Mouse (Mus musculus) heart, embryonic 13.5 days (tissue): Measurements from ENCODE around the gene Klk1b9. TPM values are rescaled to one million over a fixed set of nuclear protein-coding genes. Genes with fewer than 3 reads are reported as not detected.
"Not testable (repeated sequence)": the region's sequence is repeated elsewhere in the genome, so short reads cannot be mapped to it uniquely, and the experiment has no call there.

Source experiments
- ATAC-seq: fragments of 200-750 bp; cut with Nextera tagmentation; 2 replicates; pipeline ENCODE4 v1.8.0; 2017; ENCODE audit warnings: moderate TSS enrichment; ENCODE audit not compliant: insufficient number of reproducible peaks, low FRiP score, low TSS enrichment; ENCODE audit errors: extremely low read depth
- H3K27ac ChIP-seq: fragments of 300-500 bp; sonication (generic); replicated peaks from 2 replicates; pipeline ENCODE4 v1.5.1; 2015; ENCODE audit warnings: moderate library complexity, mild to moderate bottlenecking, inconsistent platforms
- H3K27me3 ChIP-seq: fragments of 300-500 bp; sonication (generic); replicated peaks from 2 replicates; pipeline ENCODE4 v1.6.1; 2015; ENCODE audit warnings: mild to moderate bottlenecking, inconsistent platforms
- H3K36me3 ChIP-seq: fragments of 300-500 bp; sonication (generic); 2 replicates; pipeline ENCODE4 v1.6.1; 2015; ENCODE audit warnings: mild to moderate bottlenecking, inconsistent platforms
- H3K4me1 ChIP-seq: fragments of 300-500 bp; sonication (generic); 2 replicates; pipeline ENCODE4 v1.6.1; 2015; ENCODE audit warnings: inconsistent platforms
- H3K4me2 ChIP-seq: fragments of 300-500 bp; sonication (generic); 2 replicates; pipeline ENCODE4 v1.6.1; 2015; ENCODE audit warnings: inconsistent platforms, mild to moderate bottlenecking, moderate library complexity
- H3K4me3 ChIP-seq: fragments of 300-500 bp; sonication (generic); 2 replicates; pipeline ENCODE4 v1.5.1; 2015; ENCODE audit warnings: moderate library complexity, mild to moderate bottlenecking, inconsistent platforms
- H3K9ac ChIP-seq: fragments of 300-500 bp; sonication (generic); 2 replicates; pipeline ENCODE4 v1.6.1; 2015; ENCODE audit warnings: inconsistent platforms, mild to moderate bottlenecking, moderate library complexity
- H3K9me3 ChIP-seq: fragments of 300-500 bp; sonication (generic); 2 replicates; pipeline ENCODE4 v1.6.1; 2016; ENCODE audit warnings: inconsistent platforms
- WGBS: fragments of 180-500 bp; shearing (Covaris S2); methylation state at CpG from one replicate; pipeline ENCODE4 v1.1.7; 2015; ENCODE audit warnings: mixed read lengths; 5-methylcytosine and 5-hydroxymethylcytosine counted together
- polyA plus RNA-seq: library from polyadenylated mRNA; unstranded; fragments of >200 nt; fragmentation: Nextera tagmentation; extraction: Ambion mirVana; gene quantifications from 2 replicates; pipeline ENCODE4 v1.2.1, GENCODE M21; 2015

Gene Klk1b9
- not detected in 2 replicates for polyA plus RNA-seq

DNA sequence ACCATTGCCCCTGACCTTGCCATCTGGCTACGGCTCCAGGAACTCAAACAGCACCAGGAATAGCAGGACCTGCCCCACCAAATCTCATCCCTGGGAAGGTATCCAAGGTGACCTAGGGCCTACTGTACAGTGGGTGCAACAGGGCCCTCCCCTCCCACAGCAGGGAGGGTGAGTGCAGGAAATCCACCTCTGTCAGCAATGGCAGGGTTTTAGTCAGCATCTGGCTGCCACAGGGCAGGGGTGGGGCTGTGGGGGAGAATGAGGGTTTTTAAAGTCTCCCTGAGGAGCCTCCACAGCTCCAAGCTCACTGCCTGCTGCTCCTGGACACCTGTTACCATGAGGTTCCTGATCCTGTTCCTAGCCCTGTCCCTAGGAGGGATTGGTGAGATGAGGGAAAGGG is at the start of gene Klk1b9:
Klk1b9 (plus strand) TSS at position 301 of the 400 bp plus-strand sequence.
- H3K4me1 ChIP-seq, H3K27me3 ChIP-seq, H3K9ac ChIP-seq, H3K27ac ChIP-seq, H3K4me3 ChIP-seq, H3K9me3 ChIP-seq, ATAC-seq, H3K4me2 ChIP-seq, H3K36me3 ChIP-seq: not testable (repeated sequence)
- 60% methylated on average over 1 of the region's 1 CpGs for WGBS

DNA sequence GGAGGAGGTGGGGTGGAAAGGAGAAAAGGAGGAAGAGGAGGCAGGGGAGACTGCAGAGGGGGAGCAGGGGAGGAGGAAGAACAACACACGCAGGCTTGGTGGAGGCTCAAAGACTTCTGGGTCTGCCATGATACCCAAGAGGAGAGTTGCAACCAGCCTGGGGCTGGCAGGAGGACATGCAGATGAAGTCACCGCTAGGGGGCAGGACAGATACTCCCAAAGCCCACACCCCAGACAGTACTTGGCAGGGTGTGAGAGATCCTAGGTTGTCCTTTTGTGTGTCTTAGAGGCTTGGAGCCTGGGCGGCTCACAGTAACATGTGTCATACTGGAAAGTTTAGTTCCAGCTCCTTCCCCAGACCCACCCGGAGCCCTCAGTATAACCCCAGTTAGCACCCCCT is 47.3 kb upstream of the Klk1b9 start:
- no peaks in the 10 kb centered on the region for H3K27me3 ChIP-seq
- ATAC-seq, result no peak
- no peak overlapping the region for H3K27ac ChIP-seq
- 47% methylated on average over 4 of the region's 4 CpGs for WGBS
- H3K4me3 ChIP-seq, result no peak overlapping the region
- no peak overlapping the region for H3K9ac ChIP-seq
- no peaks in the 10 kb centered on the region for H3K9me3 ChIP-seq
- no peaks in the 10 kb centered on the region for H3K36me3 ChIP-seq
- H3K4me1 ChIP-seq, result no peaks in the 10 kb centered on the region
- H3K4me2 ChIP-seq, result no peak overlapping the region

DNA sequence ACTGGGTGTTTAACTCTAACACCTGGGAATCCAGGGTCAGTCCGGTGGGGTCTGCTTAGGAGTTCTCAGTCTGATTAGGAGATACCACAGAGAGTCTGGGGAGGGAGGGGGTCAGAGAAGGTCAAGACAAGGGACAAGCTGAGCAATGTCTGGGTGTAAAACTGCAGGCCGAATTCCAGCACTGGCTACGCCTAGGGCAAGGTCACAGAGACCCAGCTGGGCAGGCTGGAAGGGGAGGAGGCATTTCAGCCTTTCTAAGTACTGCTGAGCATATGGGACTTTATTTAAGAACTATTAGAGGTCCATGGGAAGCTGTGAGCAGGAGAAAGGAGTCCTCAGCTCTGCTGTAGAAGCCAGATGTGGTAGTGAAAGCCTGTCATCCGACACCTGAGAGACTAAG is 43.5 kb upstream of the Klk1b9 start:
- Histone ChIP-seq H3K9ac (no peak overlapping the region), H3K4me3 (no peak overlapping the region), H3K4me1 (no peaks in the 10 kb centered on the region), H3K36me3 (no peaks in the 10 kb centered on the region), H3K4me2 (no peak overlapping the region), H3K9me3 (no peaks in the 10 kb centered on the region), H3K27me3 (0 out of 2 replicates have a peak, but pooled peaks cover 3% of the 10 kb centered on the region), H3K27ac (no peak overlapping the region)
- WGBS, result 43% methylated on average over 4 of the region's 4 CpGs
- no peak for ATAC-seq

DNA sequence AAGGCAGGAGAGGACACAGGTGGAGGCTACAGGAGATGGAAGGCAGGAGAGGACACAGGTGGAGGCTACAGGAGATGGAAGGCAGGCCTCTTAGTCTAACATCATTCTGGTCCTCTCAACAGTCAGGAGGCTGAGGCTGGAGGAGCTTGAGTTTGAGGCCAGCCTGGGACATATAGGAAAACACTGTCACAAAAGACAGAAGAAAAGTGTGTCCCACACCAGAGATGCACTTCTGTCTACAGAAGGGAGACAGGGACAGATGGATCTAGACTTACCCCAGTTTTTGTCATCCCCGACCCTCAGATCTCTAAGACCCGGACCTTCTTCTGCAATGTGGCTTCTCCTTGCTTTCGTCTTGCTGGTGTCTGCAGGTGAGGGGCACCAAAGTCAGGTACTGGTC is 42.4 kb upstream of the Klk1b9 start, which contains the start of gene Klk15:
Klk15 (plus strand) TSS at position 301 of the 400 bp plus-strand sequence.
- no peak for ATAC-seq
- Histone ChIP-seq H3K4me2 (no peak within 1 kb of the TSS), H3K4me3 (no peak within 1 kb of the TSS), H3K27me3 (0 out of 2 replicates have a peak, but pooled peaks cover 3% of the 10 kb centered on the region), H3K9me3 (no peaks in the 10 kb centered on the region), H3K36me3 (no peaks in the 10 kb centered on the region), H3K4me1 (no peaks in the 10 kb centered on the region), H3K27ac (no peak within 1 kb of the TSS), H3K9ac (no peak within 1 kb of the TSS)
- 78% methylated on average over 3 of the region's 3 CpGs for WGBS

DNA sequence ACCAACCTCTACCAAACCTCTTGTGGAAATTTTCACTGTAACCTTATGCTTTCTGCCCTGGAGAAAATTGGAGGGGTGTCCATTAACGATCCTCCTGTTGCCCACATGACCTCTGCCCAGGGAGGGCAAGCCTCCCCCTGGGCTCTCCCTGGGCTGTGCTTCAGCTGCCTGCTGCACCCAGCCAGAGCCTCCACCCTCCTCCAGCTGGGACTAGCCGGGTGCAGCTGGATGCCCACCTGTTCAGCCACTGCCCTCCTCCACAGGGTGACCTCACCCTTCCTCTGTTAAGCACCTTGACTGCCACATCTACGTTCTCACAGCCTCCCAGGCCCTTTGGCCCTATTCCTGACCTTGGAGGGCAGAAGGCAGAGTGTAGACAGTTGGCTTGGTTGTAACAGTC is 41.1 kb upstream of the Klk1b9 start:
- Histone ChIP-seq H3K36me3 (no peaks in the 10 kb centered on the region), H3K4me1 (no peaks in the 10 kb centered on the region), H3K4me2 (no peak overlapping the region), H3K9ac (no peak overlapping the region), H3K9me3 (no peaks in the 10 kb centered on the region), H3K27ac (no peak overlapping the region), H3K4me3 (no peak overlapping the region), H3K27me3 (0 out of 2 replicates have a peak, but pooled peaks cover 3% of the 10 kb centered on the region)
- no peak for ATAC-seq
- 66% methylated on average over 3 of the region's 3 CpGs for WGBS

DNA sequence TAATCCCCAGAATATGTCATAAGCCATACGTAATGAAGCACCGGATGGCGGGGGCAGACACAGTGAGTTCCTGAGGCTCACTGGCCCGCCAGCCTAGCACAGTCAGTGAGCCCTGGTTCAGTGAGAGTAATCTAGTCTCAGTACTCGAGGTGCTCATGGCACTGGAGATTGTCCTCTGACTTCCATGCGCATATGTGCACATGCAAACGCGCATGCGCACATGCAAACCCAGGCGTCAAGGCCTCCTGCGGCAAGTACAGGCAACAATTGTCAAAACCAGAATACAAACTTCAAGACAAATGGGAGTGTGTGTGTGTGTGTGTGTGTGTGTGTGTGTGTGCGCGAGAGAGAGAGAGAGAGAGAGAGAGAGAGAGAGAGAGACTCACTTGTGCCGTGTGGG is 39.3 kb upstream of the Klk1b9 start:
- ATAC-seq, result no peak
- Histone ChIP-seq H3K4me3 (no peak overlapping the region), H3K9ac (no peak overlapping the region), H3K4me1 (no peaks in the 10 kb centered on the region), H3K27ac (no peak overlapping the region), H3K36me3 (no peaks in the 10 kb centered on the region), H3K4me2 (no peak overlapping the region), H3K27me3 (0 out of 2 replicates have a peak, but pooled peaks cover 3% of the 10 kb centered on the region), H3K9me3 (no peaks in the 10 kb centered on the region)
- WGBS, result 75% methylated on average over 14 of the region's 14 CpGs

DNA sequence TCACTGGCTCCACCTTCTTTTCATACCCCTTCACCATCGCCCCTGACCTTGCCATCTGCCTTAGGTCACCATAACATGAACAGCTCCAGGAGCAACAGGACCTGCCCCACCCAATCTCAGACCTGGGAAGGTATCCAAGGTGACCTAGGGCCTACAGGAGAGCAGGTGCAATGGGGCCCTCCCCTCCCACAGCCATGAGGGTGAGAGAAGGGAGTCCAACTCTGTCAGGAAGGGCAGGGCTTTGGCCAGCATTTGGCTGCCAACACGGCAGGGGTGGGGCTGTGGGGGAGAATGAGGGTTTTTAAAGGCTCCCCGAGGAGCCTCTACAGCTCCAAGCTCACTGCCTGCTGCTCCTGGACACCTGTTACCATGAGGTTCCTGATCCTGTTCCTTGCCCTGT is 33.6 kb upstream of the Klk1b9 start:
- not testable (repeated sequence) for H3K4me1 ChIP-seq, H3K9ac ChIP-seq, H3K27ac ChIP-seq, H3K9me3 ChIP-seq, H3K36me3 ChIP-seq, H3K4me2 ChIP-seq, H3K4me3 ChIP-seq, ATAC-seq, H3K27me3 ChIP-seq
- WGBS, result 62% methylated on average over 3 of the region's 3 CpGs

DNA sequence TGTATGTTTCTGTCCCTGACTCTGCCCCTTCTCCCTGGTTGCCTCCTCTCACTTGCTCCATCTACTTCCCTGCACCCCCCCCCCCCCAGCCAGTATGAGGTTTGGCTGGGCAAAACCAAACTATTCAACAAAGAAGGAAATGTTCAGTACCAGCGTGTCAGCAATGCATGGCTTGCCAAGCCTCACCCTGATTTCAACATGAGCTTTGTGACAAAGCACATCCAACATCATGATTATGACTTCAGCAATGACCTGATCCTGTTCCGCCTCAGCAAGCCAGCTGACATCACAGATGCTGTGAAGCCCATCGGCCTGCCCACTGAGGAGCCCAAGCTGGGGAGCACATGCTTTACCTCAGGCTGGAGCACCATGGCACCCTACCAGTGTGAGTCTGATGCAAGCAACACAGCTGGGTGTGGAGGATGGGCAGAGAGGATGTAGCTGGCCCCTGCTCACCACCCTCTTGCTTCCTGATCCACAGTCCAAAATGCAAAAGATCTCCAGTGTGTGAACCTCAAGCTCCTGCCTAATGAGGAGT is 31.1 kb upstream of the Klk1b9 start:
- WGBS, result 60% methylated on average over 3 of the region's 3 CpGs
- no peaks in the 10 kb centered on the region for H3K36me3 ChIP-seq
- no peak for ATAC-seq
- no peak overlapping the region for H3K9ac ChIP-seq
- no peak overlapping the region for H3K4me3 ChIP-seq
- H3K27me3 ChIP-seq, result no peaks in the 10 kb centered on the region
- no peak overlapping the region for H3K27ac ChIP-seq
- no peaks in the 10 kb centered on the region for H3K9me3 ChIP-seq
- no peak overlapping the region for H3K4me2 ChIP-seq
- H3K4me1 ChIP-seq, result no peaks in the 10 kb centered on the region

DNA sequence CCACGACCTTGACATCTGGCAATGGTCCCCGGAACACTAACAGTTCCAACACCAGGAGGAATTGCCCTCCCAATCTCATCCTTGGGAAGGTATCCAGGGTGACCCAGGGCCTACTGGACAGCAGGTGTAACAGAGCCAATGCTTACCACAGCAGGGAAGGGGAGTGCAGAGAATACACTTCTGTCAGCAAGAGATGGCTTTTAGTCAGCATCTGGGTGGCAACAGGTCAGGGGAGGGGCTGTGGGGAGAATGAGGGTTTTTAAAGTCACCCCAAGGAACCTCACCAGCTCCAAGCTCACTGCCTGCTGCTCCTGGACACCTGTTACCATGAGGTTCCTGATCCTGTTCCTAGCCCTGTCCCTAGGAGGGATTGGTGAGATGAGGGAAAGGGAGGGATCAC is 25.5 kb upstream of the Klk1b9 start, which contains the start of gene Klk1b8:
Klk1b8 (plus strand) TSS at position 301 of the 400 bp plus-strand sequence.
- H3K27ac ChIP-seq, result no peak within 1 kb of the TSS
- H3K4me1 ChIP-seq, result no peaks in the 10 kb centered on the region
- no peak within 1 kb of the TSS for H3K4me2 ChIP-seq
- no peaks in the 10 kb centered on the region for H3K27me3 ChIP-seq
- H3K36me3 ChIP-seq, result no peaks in the 10 kb centered on the region
- no peak within 1 kb of the TSS for H3K9ac ChIP-seq
- 73% methylated on average over 2 of the region's 2 CpGs for WGBS
- no peak for ATAC-seq
- no peaks in the 10 kb centered on the region for H3K9me3 ChIP-seq
- H3K4me3 ChIP-seq, result no peak within 1 kb of the TSS

DNA sequence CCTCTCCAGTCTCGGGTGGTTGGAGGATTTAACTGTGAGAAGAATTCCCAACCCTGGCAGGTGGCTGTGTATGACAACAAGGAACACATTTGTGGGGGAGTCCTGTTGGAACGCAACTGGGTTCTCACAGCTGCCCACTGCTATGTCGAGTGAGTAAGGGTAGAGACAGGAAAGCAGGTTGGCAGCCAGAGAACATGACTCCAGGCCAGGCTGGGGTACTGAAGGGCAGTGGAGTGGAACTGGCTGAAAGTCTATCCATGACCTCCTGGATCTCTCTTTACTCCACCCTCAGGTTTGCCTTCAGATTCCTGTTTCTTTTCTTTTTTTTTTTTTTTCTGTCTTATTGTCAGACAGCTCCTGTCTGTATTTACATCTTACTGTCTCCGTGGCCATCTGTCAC is 23.2 kb upstream of the Klk1b9 start:
- WGBS, result 50% methylated on average over 4 of the region's 4 CpGs
- H3K9me3 ChIP-seq, result no peaks in the 10 kb centered on the region
- ATAC-seq, result no peak

DNA sequence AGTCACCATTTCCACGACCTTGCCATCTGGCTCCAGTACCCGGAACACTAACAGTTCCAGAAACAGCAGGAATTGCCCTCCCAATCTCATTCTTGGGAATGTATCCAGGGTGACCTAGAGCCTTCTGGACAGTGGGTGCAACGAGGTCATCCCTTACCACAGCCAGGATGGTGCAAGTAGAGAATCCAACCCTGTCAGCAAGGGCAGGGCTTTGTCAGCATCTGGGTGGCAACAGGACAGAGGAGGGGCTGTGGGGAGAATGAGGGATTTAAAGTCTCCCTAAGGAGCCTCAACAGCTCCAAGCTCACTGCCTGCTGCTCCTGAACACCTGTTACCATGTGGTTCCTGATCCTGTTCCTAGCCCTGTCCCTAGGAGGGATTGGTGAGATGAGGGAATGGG is 9.4 kb upstream of the Klk1b9 start, which contains the start of gene Klk1b1:
Klk1b1 (plus strand) TSS at position 301 of the 400 bp plus-strand sequence.
- no peaks in the 10 kb centered on the region; the same call in 1 of the 2 replicates for H3K27me3 ChIP-seq
- no peak within 1 kb of the TSS for H3K9ac ChIP-seq
- H3K36me3 ChIP-seq, result no peaks in the 10 kb centered on the region
- no peaks in the 10 kb centered on the region for H3K9me3 ChIP-seq
- WGBS, result 60% methylated on average over 3 of the region's 3 CpGs
- no peaks in the 10 kb centered on the region for H3K4me1 ChIP-seq
- H3K4me2 ChIP-seq, result no peak within 1 kb of the TSS
- H3K4me3 ChIP-seq, result no peak within 1 kb of the TSS
- ATAC-seq, result no peak
- H3K27ac ChIP-seq, result no peak within 1 kb of the TSS

More for the DNA sequence above, 23.2 kb upstream of the Klk1b9 start:
- Histone ChIP-seq H3K36me3 (no peaks in the 10 kb centered on the region), H3K27ac (no peak overlapping the region), H3K4me1 (no peaks in the 10 kb centered on the region), H3K9ac (no peak overlapping the region), H3K4me3 (no peak overlapping the region), H3K27me3 (no peaks in the 10 kb centered on the region), H3K4me2 (no peak overlapping the region)

DNA sequence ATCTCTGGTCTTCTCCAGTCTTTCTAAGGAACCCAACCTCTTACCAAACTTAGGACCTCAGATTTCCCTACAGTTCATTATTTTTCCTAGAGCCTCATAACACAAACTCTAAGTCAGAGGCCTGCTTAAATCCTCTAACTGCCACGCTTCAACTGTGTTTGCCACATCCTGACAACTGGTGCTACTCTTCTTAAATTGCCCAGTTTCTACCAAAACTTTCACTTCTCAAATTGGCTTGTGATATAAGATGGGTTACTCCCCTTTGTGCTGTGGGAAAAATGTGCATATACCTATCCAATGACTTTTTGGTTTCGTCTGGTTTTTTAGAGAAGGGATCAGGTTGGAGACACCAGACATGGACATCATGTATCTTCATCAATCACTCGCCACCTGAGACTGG is 8.8 kb upstream of the Klk1b9 start:
- Histone ChIP-seq H3K4me3 (no peak overlapping the region), H3K27ac (no peak overlapping the region), H3K27me3 (no peaks in the 10 kb centered on the region; the same call in 1 of the 2 replicates), H3K36me3 (no peaks in the 10 kb centered on the region), H3K9me3 (no peaks in the 10 kb centered on the region), H3K4me1 (no peaks in the 10 kb centered on the region), H3K4me2 (no peak overlapping the region), H3K9ac (no peak overlapping the region)
- WGBS, result 65% methylated on average over 3 of the region's 3 CpGs
- ATAC-seq, result no peak
